9 mouse cellular contexts compared by ENCODE assay signal in genomic region chr5:19522168-19522567, GRCm38 (mm10).
DNase-seq lines count a peak whose midpoint lies in the region; ATAC-seq and TF ChIP-seq lines count a peak whose summit lies in the region.
"Had no signal": no experiment of that assay in that cellular context is flagged by ENCODE, and none has a peak within 500 bp of the region (broad histone marks: within the 10 kb centered on the region; RNA-seq: fewer than 3 reads in every experiment).

No protein-coding gene starts in this region.

- H3K9ac ChIP-seq in embryonic facial prominence, embryonic 11.5 days (replicated peaks; ENCODE audit: low read length): no peak overlapping the region
- H3K9ac ChIP-seq: limb, embryonic 12.5 days had no signal

- TF ChIP-seq CTCF in kidney, adult 2 months (conservative IDR thresholded peaks at IDR 0.05; ENCODE audit: insufficient read depth, insufficient read length, low read depth, low read length): peak; percentile 37

- no peak overlapping the region for H3K4me2 ChIP-seq in embryonic facial prominence, embryonic 11.5 days (ENCODE audit: low read depth, low read length)
- H3K4me2 ChIP-seq: limb, embryonic 12.5 days had no signal

- H3K9me3 ChIP-seq in embryonic facial prominence, embryonic 11.5 days (replicated peaks; ENCODE audit: control insufficient read depth, low read length): no peaks in the 10 kb centered on the region
- H3K9me3 ChIP-seq: limb, embryonic 12.5 days had no signal

- H3K27me3 ChIP-seq in kidney, adult 2 months (replicated peaks; ENCODE audit: control insufficient read depth, insufficient read depth, low read length): no peaks in the 10 kb centered on the region
- no peaks in the 10 kb centered on the region for H3K27me3 ChIP-seq in embryonic facial prominence, embryonic 11.5 days (ENCODE audit: control insufficient read depth, insufficient read depth, low read length)
- no peaks in the 10 kb centered on the region for H3K27me3 ChIP-seq in splenic B cell, adult 2 months (ENCODE audit: control insufficient read depth, insufficient read depth, low read length, poor library complexity, severe bottlenecking)
- H3K27me3 ChIP-seq: limb, embryonic 12.5 days had no signal

- H3K4me3 ChIP-seq in kidney, adult 2 months (ENCODE audit: insufficient read depth, low read depth, low read length): no peak overlapping the region
- no peak overlapping the region for H3K4me3 ChIP-seq in embryonic facial prominence, embryonic 11.5 days (ENCODE audit: low read depth, low read length)
- H3K4me3 ChIP-seq: limb, embryonic 12.5 days had no signal

- H3K4me1 ChIP-seq in kidney, adult 2 months (ENCODE audit: control insufficient read depth, insufficient read depth, low read length): no peaks in the 10 kb centered on the region
- H3K4me1 ChIP-seq in embryonic facial prominence, embryonic 11.5 days (ENCODE audit: control insufficient read depth, insufficient read depth, low read length): no peaks in the 10 kb centered on the region
- H3K4me1 ChIP-seq: limb, embryonic 12.5 days had no signal

- no peak for TF ChIP-seq POLR2A in kidney, adult 2 months (IDR thresholded peaks at IDR 0.05; ENCODE audit: low read depth, low read length)

- no peak overlapping the region for H3K27ac ChIP-seq in kidney, adult 2 months (ENCODE audit: insufficient read depth, low read depth, low read length)
- no peak overlapping the region for H3K27ac ChIP-seq in embryonic facial prominence, embryonic 11.5 days (replicated peaks; ENCODE audit: low read depth, low read length)
- H3K27ac ChIP-seq: limb, embryonic 12.5 days had no signal

- no peak for ATAC-seq in embryonic facial prominence, embryonic 11.5 days (replicated peaks; ENCODE audit: insufficient number of reproducible peaks, low FRiP score, low TSS enrichment, low read depth)

- no peaks in the 10 kb centered on the region for H3K36me3 ChIP-seq in kidney, adult 2 months (ENCODE audit: control insufficient read depth, insufficient read depth, low read length)
- H3K36me3 ChIP-seq in embryonic facial prominence, embryonic 11.5 days (replicated peaks; ENCODE audit: control insufficient read depth, insufficient read depth, low read depth, low read length): no peaks in the 10 kb centered on the region
- no peaks in the 10 kb centered on the region for H3K36me3 ChIP-seq in splenic B cell, adult 2 months (ENCODE audit: control insufficient read depth, insufficient read depth, low read length, poor library complexity, severe bottlenecking)
- H3K36me3 ChIP-seq: limb, embryonic 12.5 days had no signal

- DNase-seq in kidney, adult 2 months: peak; percentile 76
- no peak for DNase-seq in kidney, adult 18-20 months
- DNase-seq in NIH3T3 (ENCODE audit: low read depth): peak; percentile 42
- peak; percentile 66 for DNase-seq in embryonic facial prominence, embryonic 11.5 days (ENCODE audit: low spot score)
- peak; percentile 26 to 51 for DNase-seq in kidney, postnatal 25 days
- DNase-seq in splenic B cell, adult 2 months (ENCODE audit: low read depth, low spot score): peak; percentile 25
- no peak for DNase-seq in frontal cortex, postnatal 25 days (ENCODE audit: low spot score in 2 of 2)
- DNase-seq in T-cell, adult 2 months (ENCODE audit: low spot score): no peak

Comparison
In these comparisons a context has a peak if more than half of its experiments do, and no peak if none do; other contexts are left out.
1. DNase-seq: peak in kidney, adult 2 months (single experiment), NIH3T3 (single experiment), embryonic facial prominence, embryonic 11.5 days (single experiment), kidney, postnatal 25 days (2 of 2) and splenic B cell, adult 2 months (single experiment); none in kidney, adult 18-20 months (single experiment), frontal cortex, postnatal 25 days (0 of 2) and T-cell, adult 2 months (single experiment).